Mouse (Mus musculus): ENCODE measurements at regions not wholly inside any gene's neighbourhood (a gene's known extent, or its start where the extent isn't known, plus 50 kb on each side); places are given as distances from the start of the nearest gene placed in this dataset.

DNA sequence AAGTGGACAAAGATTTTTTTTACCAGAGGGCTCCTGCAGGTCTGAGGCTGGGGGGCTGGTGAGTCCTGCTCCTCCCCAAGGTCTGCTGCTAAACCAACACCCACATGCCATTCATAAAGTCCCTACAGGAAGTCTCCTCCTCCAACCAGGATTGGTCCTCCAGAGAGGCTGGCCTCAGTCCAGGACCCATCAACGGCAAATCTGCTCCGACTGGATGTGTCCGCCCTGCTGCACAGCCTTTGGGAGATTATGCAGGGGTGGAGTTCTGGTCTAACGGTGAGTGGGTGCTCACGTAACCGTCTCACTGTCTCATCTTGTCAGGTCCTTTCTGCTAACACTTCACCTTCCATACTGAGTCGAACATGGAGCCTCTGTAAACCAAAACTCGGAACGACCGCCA, 64.4 kb upstream of the Ankrd34c start:
- no peak for TF ChIP-seq ZC3H11A (IDR thresholded peaks at IDR 0.05; ENCODE audit: borderline replicate concordance, low read depth, low read length)
- no peak for TF ChIP-seq MAFK (IDR thresholded peaks at IDR 0.05; ENCODE audit: insufficient read depth, low read depth, low read length)
